Mouse (Mus musculus): ENCODE measurements around the gene Dhh. TPM values are rescaled to one million over a fixed set of nuclear protein-coding genes. Genes with fewer than 3 reads are reported as not detected.
A peak's percentile ranks its signal among the peaks of the same experiment; 100 is the strongest.

Gene Dhh
- polyA plus RNA-seq, 1 experiment from 2014 or later = 3.0 TPM

- 54% methylated on average over 1 of the region's 1 CpGs for WGBS
- peaks cover 31% of the 10 kb centered on the region for H3K4me1 ChIP-seq
- peaks cover 39% of the 10 kb centered on the region for H3K27me3 ChIP-seq (ENCODE audit: insufficient read depth, poor library complexity, severe bottlenecking)
- no peaks in the 10 kb centered on the region for H3K9me3 ChIP-seq
- no peak overlapping the region for H3K4me3 ChIP-seq
- peaks cover 34% of the 10 kb centered on the region for H3K36me3 ChIP-seq
- DNase-seq (ENCODE audit: low spot score) = no peak
- H3K27ac ChIP-seq = no peak overlapping the region
Measured at GRCm38 (mm10) chr15:98901530-98901929, 3.2 kb upstream of the Dhh start.

- Histone ChIP-seq H3K36me3 (no peaks in the 10 kb centered on the region), H3K27me3 (ENCODE audit: insufficient read depth, poor library complexity, severe bottlenecking) (peaks cover 80% of the 10 kb centered on the region), H3K27ac (peak overlapping the region; percentile 89), H3K4me1 (peaks cover 57% of the 10 kb centered on the region), H3K9me3 (no peaks in the 10 kb centered on the region), H3K4me3 (peak overlapping the region; percentile 70)
- 2% methylated on average over 10 of the region's 10 CpGs for WGBS
- DNase-seq (ENCODE audit: low spot score) = no peak
Measured at GRCm38 (mm10) chr15:98897495-98897894, 845 bp downstream of the Dhh start.

DNA sequence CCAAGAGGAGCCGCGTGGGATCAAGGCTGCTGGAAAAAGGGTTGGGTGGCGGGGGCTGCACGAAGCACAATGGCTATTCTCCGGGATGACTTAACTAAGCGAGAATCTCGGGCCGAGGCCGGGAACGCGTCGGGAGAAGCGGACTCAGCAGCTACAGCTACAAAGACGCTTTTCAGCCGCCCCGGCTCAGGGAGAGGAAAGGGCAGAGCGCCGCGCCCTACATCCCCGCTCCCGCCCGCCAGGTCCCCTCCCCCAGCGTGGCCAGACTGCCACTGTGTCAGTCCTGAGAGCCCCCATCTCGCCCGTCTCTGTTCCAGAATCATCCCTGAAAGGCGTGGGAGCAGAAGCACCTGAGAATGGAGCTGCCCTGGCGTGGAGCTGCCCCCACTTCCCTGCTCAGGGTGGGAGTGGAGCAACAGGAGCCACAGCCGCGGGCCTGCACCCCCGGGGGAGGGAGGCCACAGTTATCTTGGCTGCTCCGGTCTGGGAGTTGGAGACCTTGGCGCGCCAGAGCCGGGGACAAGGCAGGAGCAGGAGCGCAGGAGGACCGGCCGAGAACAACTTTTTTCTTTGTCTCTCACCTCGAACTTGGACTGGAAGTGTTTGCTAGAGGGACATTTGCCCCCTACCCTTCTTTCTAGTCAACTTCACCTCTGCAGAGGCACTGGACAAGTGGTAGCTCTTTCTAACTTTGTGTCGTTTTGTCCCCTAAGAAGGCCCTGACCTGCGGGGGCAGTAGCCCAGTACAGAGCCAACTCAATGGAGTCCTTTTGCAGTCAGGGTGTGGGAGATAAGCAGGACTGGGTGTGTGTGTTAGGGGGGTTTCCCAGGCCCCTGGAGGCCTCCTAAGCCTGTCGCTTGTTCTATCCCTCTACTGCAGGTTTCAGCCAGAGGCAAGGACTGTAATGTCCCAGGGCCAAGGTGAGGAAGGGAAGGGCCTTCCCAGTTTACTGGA is 2.4 kb downstream of the Dhh start:
- H3K4me3 ChIP-seq = peak overlapping the region; percentile 70
- DNase-seq (ENCODE audit: low spot score) = peak; percentile 87
- H3K4me1 ChIP-seq = peaks cover 66% of the 10 kb centered on the region
- H3K27me3 ChIP-seq (ENCODE audit: insufficient read depth, poor library complexity, severe bottlenecking) = peaks cover 94% of the 10 kb centered on the region
- H3K27ac ChIP-seq = peak overlapping the region; percentile 89
- under 1% methylated on average over 41 of the region's 41 CpGs for WGBS
- H3K36me3 ChIP-seq = no peaks in the 10 kb centered on the region
- H3K9me3 ChIP-seq = no peaks in the 10 kb centered on the region

DNA sequence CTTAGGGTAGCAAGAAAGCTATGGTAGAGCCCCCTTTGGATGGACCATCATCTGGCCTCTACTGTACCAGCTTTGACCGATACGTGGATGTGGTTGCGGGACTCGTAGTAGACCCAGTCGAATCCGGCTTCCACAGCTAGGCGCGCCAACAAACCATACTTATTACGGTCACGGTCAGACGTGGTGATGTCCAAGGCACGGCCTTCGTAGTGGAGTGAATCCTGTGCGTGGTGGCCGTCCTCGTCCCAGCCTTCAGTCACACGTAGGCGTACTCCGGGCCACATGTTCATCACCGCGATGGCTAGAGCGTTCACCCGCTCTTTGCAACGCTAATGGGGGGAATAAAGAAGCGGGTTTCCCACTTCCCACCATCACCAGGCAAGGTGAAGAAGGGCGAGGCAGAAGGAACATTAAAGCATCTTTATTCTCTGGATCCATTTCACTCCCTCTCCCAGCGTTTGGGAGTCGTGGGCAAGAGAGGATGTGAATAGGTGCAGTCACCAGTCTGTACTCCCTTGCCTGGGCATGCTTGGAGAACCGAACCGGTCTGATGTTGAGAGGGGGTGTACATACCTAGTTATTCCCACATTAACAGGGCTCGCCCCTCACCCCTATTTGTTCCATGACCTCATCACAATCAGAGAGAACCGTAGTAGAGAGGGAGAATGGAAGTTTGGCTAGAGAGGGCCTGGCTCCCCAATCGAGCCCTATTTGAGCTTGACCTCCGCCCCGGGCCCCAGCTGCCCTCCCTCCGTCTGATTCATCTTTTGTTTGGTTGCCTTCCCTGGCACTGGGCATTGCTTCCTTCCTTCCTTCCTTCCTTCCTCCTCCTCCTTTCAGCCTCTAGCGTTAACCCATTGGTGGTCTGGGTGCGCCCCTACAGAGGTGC is 3.4 kb downstream of the Dhh start:
- Histone ChIP-seq H3K9me3 (no peaks in the 10 kb centered on the region), H3K4me3 (peak overlapping the region; percentile 70), H3K27me3 (ENCODE audit: insufficient read depth, poor library complexity, severe bottlenecking) (peaks cover 88% of the 10 kb centered on the region), H3K36me3 (no peaks in the 10 kb centered on the region), H3K4me1 (peaks cover 63% of the 10 kb centered on the region), H3K27ac (peak overlapping the region; percentile 89)
- DNase-seq (ENCODE audit: low spot score) = no peak
- WGBS = 4% methylated on average over 38 of the region's 38 CpGs

DNA sequence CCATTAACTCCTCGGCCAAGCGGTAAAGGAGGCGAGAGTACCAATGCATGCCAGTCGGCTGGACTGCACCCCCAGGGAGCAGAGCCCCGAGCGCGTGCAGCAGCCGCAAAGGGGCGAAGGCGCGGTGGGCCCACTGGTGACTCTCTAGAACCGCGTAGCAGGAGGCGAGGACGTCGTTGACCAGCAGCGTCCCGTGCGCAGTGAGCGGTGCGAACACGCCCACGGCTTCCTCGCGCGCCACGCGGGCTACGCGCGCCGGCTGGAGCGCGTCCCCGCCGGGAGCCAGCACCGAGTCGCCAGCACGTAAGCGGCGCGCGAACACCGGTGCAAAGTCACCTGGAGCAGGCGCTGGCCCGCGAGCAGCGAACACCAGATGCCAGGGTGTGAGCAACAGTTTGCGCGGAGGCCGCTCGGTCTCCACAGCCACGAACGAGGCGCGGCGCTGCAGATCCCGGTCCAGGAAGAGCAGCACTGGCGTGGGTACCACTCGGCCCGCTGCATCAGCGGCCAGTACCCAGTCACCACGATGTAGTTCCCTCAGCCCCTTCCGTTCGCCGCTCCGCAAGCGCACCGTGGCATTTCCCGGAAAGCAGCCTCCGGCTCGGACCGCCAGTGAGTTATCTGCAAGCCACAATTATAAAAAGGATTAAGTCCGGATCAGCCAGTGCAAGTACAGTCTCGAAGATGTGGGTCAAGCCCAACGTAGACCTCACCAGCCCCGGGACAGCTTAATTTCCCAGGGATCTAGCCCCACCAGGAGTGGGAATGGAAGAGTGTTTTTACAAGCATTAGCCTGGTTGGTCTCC is 4.2 kb downstream of the Dhh start, which contains the start of gene Rhebl1:
TSS of gene Rhebl1 (minus strand) at position 601 of the 806 bp plus-strand sequence.
- peak; percentile 79 for DNase-seq (ENCODE audit: low spot score)
- under 1% methylated on average over 77 of the region's 77 CpGs for WGBS
- peak within 1 kb of the TSS; percentile 70 for H3K4me3 ChIP-seq
- no peaks in the 10 kb centered on the region for H3K9me3 ChIP-seq
- no peaks in the 10 kb centered on the region for H3K36me3 ChIP-seq
- H3K27ac ChIP-seq = peak within 1 kb of the TSS; percentile 89
- peaks cover 63% of the 10 kb centered on the region for H3K4me1 ChIP-seq
- H3K27me3 ChIP-seq (ENCODE audit: insufficient read depth, poor library complexity, severe bottlenecking) = peaks cover 81% of the 10 kb centered on the region

- no peaks in the 10 kb centered on the region for H3K9me3 ChIP-seq
- H3K4me3 ChIP-seq = no peak overlapping the region
- H3K4me1 ChIP-seq = peaks cover 56% of the 10 kb centered on the region
- no peak for DNase-seq (ENCODE audit: low spot score)
- WGBS = 48% methylated on average over 4 of the region's 4 CpGs
- no peak overlapping the region for H3K27ac ChIP-seq
- peaks cover 70% of the 10 kb centered on the region for H3K27me3 ChIP-seq (ENCODE audit: insufficient read depth, poor library complexity, severe bottlenecking)
- no peaks in the 10 kb centered on the region for H3K36me3 ChIP-seq
Measured at GRCm38 (mm10) chr15:98893036-98893435, 5.3 kb downstream of the Dhh start.

- no peaks in the 10 kb centered on the region for H3K36me3 ChIP-seq
- peak; percentile 84 for DNase-seq (ENCODE audit: low spot score)
- 25% methylated on average over 6 of the region's 6 CpGs for WGBS
Measured at GRCm38 (mm10) chr15:98891907-98892606, 6.3 kb downstream of the Dhh start.

DNA sequence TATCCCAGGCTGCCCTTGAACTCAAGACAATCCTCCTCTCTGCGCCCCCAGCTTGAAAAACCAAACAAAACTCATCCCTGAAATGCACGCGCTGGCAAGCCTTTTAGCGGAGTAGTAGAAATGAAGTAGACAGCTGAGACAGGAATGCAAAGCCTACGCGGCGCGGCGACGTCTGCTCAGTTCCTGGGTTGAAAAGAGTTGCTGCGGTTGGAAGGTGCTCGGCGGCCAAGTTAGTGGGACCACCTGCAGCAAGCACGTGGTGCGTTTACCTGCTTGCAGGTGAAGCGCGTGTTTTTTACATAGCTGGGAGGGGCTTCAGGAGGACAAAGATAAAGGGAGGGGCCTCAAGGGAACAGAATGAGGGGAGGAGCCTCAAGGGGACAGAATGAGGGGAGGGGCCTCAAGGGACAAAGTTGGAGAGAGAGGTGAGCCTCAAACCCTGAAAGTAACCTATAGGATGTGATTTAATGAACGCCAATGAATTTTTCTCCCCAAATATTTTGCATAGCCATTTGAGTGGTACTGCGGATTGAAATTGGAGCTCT is 7.1 kb downstream of the Dhh start:
- 7% methylated on average over 19 of the region's 19 CpGs for WGBS
- Histone ChIP-seq H3K36me3 (no peaks in the 10 kb centered on the region), H3K4me3 (peak overlapping the region; percentile 46), H3K27ac (no peak overlapping the region), H3K9me3 (no peaks in the 10 kb centered on the region), H3K27me3 (ENCODE audit: insufficient read depth, poor library complexity, severe bottlenecking) (peaks cover 52% of the 10 kb centered on the region), H3K4me1 (peaks cover 39% of the 10 kb centered on the region)
- no peak for DNase-seq (ENCODE audit: low spot score)

More at GRCm38 (mm10) chr15:98891907-98892606, 6.3 kb downstream of the Dhh start:
- Histone ChIP-seq H3K27ac (peak overlapping the region; percentile 54; the same call in 1 of the 2 replicates), H3K9me3 (no peaks in the 10 kb centered on the region), H3K4me3 (no peak overlapping the region), H3K27me3 (ENCODE audit: insufficient read depth, poor library complexity, severe bottlenecking) (peaks cover 60% of the 10 kb centered on the region), H3K4me1 (peaks cover 46% of the 10 kb centered on the region)

DNA sequence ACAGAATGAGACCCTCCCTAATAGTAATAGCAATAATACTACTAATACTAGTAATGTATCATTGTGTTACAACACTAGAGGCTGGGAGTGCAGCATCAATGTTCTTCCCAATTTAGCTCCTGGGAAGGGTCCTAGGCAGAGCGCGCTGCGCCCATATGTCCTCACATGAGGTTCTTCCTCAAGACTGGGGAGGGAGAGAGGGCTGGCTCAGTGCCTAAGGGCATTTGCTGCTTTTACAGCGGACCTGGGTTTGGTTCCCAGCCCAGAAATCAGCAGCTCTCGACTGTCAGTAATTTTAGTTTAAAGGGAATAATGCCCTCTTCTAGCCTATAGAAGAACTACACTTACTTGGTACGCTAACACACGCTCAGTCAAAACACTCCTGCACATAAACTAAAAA is 10.8 kb downstream of the Dhh start:
- H3K27ac ChIP-seq = no peak overlapping the region
- H3K4me3 ChIP-seq = no peak overlapping the region
- peaks cover 8% of the 10 kb centered on the region for H3K4me1 ChIP-seq
- DNase-seq (ENCODE audit: low spot score) = no peak
- peaks cover 15% of the 10 kb centered on the region for H3K27me3 ChIP-seq (ENCODE audit: insufficient read depth, poor library complexity, severe bottlenecking)
- 77% methylated on average over 7 of the region's 7 CpGs for WGBS
- no peaks in the 10 kb centered on the region for H3K9me3 ChIP-seq
- H3K36me3 ChIP-seq = no peaks in the 10 kb centered on the region

- H3K36me3 ChIP-seq = no peaks in the 10 kb centered on the region
- no peaks in the 10 kb centered on the region for H3K9me3 ChIP-seq
- DNase-seq (ENCODE audit: low spot score) = no peak
- no peak overlapping the region for H3K4me3 ChIP-seq
- H3K27me3 ChIP-seq (ENCODE audit: insufficient read depth, poor library complexity, severe bottlenecking) = 0 out of 2 replicates have a peak, but pooled peaks cover 9% of the 10 kb centered on the region
- peaks cover 11% of the 10 kb centered on the region for H3K4me1 ChIP-seq
- WGBS = 63% methylated on average over 8 of the region's 8 CpGs
- no peak overlapping the region for H3K27ac ChIP-seq
Measured at GRCm38 (mm10) chr15:98886667-98887387, 11.5 kb downstream of the Dhh start.

- Histone ChIP-seq H3K4me1 (peaks cover 15% of the 10 kb centered on the region), H3K27me3 (ENCODE audit: insufficient read depth, poor library complexity, severe bottlenecking) (no peaks in the 10 kb centered on the region), H3K9me3 (no peaks in the 10 kb centered on the region), H3K27ac (no peak overlapping the region), H3K4me3 (no peak overlapping the region), H3K36me3 (no peaks in the 10 kb centered on the region)
- DNase-seq (ENCODE audit: low spot score) = no peak
- WGBS = 68% methylated on average over 1 of the region's 1 CpGs
Measured at GRCm38 (mm10) chr15:98884106-98884505, 14.2 kb downstream of the Dhh start.

Data from heart, embryonic 10.5 days (tissue).